ENCODE assay signal across 11 mouse cellular contexts in genomic region chr11:103093862-103094833, GRCm38 (mm10). TPM values are rescaled to one million over a fixed set of nuclear protein-coding genes. Genes with fewer than 3 reads are reported as not detected.
DNase-seq lines count a peak whose midpoint lies in the region.
"Had no signal": no experiment of that assay in that cellular context is flagged by ENCODE, and none has a peak within 500 bp of the region (broad histone marks: within the 10 kb centered on the region; RNA-seq: fewer than 3 reads in every experiment).

No protein-coding gene starts in this region.

- H3K4me3 ChIP-seq in hindbrain, embryonic 10.5 days: no peak overlapping the region
- H3K4me3 ChIP-seq: embryonic facial prominence, embryonic 12.5 days had no signal

- 71% methylated on average over 20 of the region's 20 CpGs for WGBS in hindbrain, embryonic 10.5 days

- H3K27ac ChIP-seq in hindbrain, embryonic 10.5 days: no peak overlapping the region
- H3K27ac ChIP-seq: embryonic facial prominence, embryonic 12.5 days had no signal

- no peaks in the 10 kb centered on the region for H3K36me3 ChIP-seq in hindbrain, embryonic 10.5 days
- H3K36me3 ChIP-seq: embryonic facial prominence, embryonic 12.5 days had no signal

- peaks cover 40% of the 10 kb centered on the region for H3K27me3 ChIP-seq in hindbrain, embryonic 10.5 days (ENCODE audit: insufficient read depth, poor library complexity, severe bottlenecking)

- H3K4me1 ChIP-seq in hindbrain, embryonic 10.5 days (replicated peaks): peaks cover 32% of the 10 kb centered on the region

- H3K9me3 ChIP-seq in hindbrain, embryonic 10.5 days: no peaks in the 10 kb centered on the region
- H3K9me3 ChIP-seq: embryonic facial prominence, embryonic 12.5 days had no signal

- DNase-seq in cerebellum, adult 11-12 months: peak; percentile 9
- no peak for DNase-seq in cerebellum, adult 9-10 months
- peak; percentile 82 for DNase-seq in 3T3-L1 (ENCODE audit: low read depth, low spot score)
- peak; percentile 79 to 82 for DNase-seq in adrenal gland, postnatal 36 days
- peak; percentile 72 for DNase-seq in heart, postnatal 4 days
- DNase-seq in frontal cortex, postnatal 10 days (ENCODE audit: low spot score in 2 of 2): no peak
- DNase-seq in hindbrain, embryonic 10.5 days (ENCODE audit: low spot score): no peak
- no peak for DNase-seq in ovary, postnatal 10 days (ENCODE audit: low spot score)
- DNase-seq: kidney, adult 2 months; lung, postnatal 36 days had no signal

RNA-seq across cellular contexts. Expression of gene Plcd3, which starts 7.3 kb away (rescaled TPM):
- 10 to 100 TPM; 10.1 to 11.1 TPM for total RNA-seq in adrenal gland, postnatal 36 days (2021)
- total RNA-seq in heart, postnatal 4 days (2021): 10 to 100 TPM; 28.0 to 34.8 TPM
- polyA plus RNA-seq in hindbrain, embryonic 10.5 days (2016; fragmentation: Nextera tagmentation; extraction: Ambion mirVana): 1.6 and 1.9 TPM in 2 replicates

RNA-seq across cellular contexts. Expression of gene Acbd4, which starts 7.3 kb away (rescaled TPM):
- 100 to 1,000 TPM; 118 to 127 TPM for total RNA-seq in adrenal gland, postnatal 36 days (2021)
- 10 to 100 TPM; 25.9 to 29.2 TPM for total RNA-seq in heart, postnatal 4 days (2021)
- 7.7 and 8.3 TPM in 2 replicates for polyA plus RNA-seq in hindbrain, embryonic 10.5 days (2016; fragmentation: Nextera tagmentation; extraction: Ambion mirVana)

RNA-seq across cellular contexts. Expression of gene Hexim1, which starts 21.9 kb away (rescaled TPM):
- 10 to 100 TPM; 68.8 to 72.2 TPM for total RNA-seq in adrenal gland, postnatal 36 days (2021)
- total RNA-seq in heart, postnatal 4 days (2021): 10 to 100 TPM; 14.8 to 15.7 TPM
- polyA plus RNA-seq in hindbrain, embryonic 10.5 days (2016; fragmentation: Nextera tagmentation; extraction: Ambion mirVana): 1.7 and 2.3 TPM in 2 replicates

RNA-seq across cellular contexts. Expression of gene Hexim2, which starts 38.1 kb away (rescaled TPM):
- 1 to 10 TPM; 3.5 to 5.9 TPM for total RNA-seq in adrenal gland, postnatal 36 days (2021)
- total RNA-seq in heart, postnatal 4 days (2021): 1 to 10 TPM; 4.2 to 4.8 TPM
- polyA plus RNA-seq in hindbrain, embryonic 10.5 days (2016; fragmentation: Nextera tagmentation; extraction: Ambion mirVana): 7.7 and 8.9 TPM in 2 replicates

Comparison
In these comparisons a context has a peak if more than half of its experiments do, and no peak if none do; other contexts are left out.
1. DNase-seq: peak in cerebellum, adult 11-12 months (single experiment), 3T3-L1 (single experiment), adrenal gland, postnatal 36 days (2 of 2) and heart, postnatal 4 days (single experiment); none in cerebellum, adult 9-10 months (single experiment), frontal cortex, postnatal 10 days (0 of 2), hindbrain, embryonic 10.5 days (single experiment) and ovary, postnatal 10 days (single experiment).
2. RNA of gene Hexim1, which starts 21.9 kb away (total RNA-seq): 68.8 to 72.2 TPM in adrenal gland, postnatal 36 days; 14.8 to 15.7 TPM in heart, postnatal 4 days; every median in the first group is over 4 times any median in the second.